Mouse (Mus musculus) cerebellum, postnatal 36 days (tissue): ENCODE results near the gene Slc6a18.
"Not testable (repeated sequence)": the region's sequence is repeated elsewhere in the genome, so short reads cannot be mapped to it uniquely, and the experiment has no call there.

Experiments used
- DNase-seq, 2 experiments: peaks; one replicate each; pipeline ENCODE4 v3.0.0; 2021 to 2022; ENCODE audit warnings: mixed read lengths in 2 of 2

Slc6a18 gene

DNA sequence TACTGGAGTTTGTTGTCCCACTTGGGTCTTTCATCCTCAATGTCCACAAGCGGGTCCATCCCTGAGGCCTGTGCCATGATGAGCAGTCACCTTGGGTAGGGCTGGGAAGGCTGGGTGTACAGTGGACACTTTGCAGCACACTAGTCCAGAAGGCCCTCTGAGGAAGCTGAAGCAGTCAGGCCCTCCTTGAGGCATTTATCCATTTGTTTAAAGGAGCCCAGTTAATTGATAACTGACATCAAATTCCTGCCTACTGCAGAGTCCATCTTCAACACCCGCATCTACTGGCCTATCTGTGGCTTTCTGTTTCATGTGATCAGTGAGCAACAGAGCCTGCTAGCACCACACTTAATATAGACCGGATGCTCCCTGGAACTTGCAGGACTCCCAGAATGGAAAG lies at the start of gene Slc6a18:
Gene Slc6a18 (minus strand): TSS at position 171 of the 400 bp plus-strand sequence.
- DNase-seq = no peak

DNA sequence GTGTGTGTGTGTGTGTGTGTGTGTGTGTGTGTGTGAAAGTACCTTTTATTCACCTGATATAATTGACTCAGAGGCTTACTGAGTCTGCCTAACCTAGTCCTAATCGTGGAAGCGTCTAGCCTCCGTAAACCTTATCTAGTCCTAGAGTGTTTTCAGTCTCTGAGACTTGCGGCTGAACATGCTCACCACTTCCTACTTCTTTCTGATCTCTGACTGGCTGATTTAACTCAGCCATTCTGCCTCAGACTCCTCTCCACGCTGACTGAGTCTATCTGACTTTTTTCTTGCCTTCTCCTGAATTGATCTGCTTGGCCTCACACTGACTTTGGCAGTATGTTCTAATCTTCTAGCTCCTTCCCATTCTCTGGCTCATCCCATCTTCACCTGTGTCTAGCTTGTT lies 47.5 kb upstream of the Slc6a18 start:
- DNase-seq = no peak

DNA sequence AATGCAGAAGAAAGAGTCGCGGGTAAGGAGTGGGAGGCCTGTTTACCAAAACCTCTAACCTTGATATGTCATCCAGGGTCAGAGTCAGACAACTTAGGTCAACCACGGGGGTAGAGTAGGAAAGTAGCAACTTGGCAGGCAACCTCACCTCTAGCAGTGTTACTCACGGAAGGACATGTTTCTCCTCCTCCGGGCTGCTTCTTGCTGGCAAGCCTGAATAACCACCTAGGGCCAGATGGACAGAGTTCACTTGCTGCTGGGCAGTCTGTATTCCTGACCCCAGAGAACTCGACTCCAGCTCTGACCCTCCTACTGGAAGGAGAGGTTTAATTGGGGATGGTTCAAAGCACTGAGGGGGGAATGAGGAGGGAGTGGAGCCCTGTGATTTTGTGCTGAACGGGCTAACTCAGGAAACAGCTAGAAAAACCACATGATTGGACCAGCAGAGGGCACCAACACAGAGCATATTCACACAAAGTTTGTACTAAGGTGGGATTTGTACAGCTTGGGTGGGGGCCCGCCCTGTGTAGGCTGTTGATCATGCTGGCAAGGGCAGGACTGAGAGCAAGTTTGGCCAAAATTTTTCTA lies 45.4 kb upstream of the Slc6a18 start:
- peak in 1 of 2 experiments; percentile 8 for DNase-seq

- DNase-seq = no peak
Observed at GRCm38 (mm10) chr13:73720241-73720640, 42.4 kb upstream of the Slc6a18 start.

- DNase-seq = peak; percentile 70 to 84
Observed at GRCm38 (mm10) chr13:73718225-73718624, 40.4 kb upstream of the Slc6a18 start.

DNA sequence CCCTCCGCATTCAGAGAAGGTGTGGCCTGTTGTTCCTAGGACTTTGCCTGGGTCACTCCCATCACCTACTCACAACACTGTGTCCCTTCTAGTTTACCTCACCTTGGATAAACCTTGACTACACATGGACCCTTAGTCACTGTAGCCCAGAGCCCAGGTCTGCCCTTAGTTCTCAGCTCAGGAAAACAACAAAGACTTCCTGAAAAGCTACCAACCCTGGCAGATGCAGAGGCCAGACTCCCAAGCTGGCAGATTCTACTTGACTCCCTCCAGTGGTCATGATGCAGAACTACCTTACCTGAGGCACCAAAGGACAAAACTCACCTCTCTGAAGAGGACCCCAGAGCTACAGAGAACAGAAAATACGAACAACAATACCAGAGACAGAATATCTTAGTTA lies 36.2 kb upstream of the Slc6a18 start:
- no peak for DNase-seq

DNA sequence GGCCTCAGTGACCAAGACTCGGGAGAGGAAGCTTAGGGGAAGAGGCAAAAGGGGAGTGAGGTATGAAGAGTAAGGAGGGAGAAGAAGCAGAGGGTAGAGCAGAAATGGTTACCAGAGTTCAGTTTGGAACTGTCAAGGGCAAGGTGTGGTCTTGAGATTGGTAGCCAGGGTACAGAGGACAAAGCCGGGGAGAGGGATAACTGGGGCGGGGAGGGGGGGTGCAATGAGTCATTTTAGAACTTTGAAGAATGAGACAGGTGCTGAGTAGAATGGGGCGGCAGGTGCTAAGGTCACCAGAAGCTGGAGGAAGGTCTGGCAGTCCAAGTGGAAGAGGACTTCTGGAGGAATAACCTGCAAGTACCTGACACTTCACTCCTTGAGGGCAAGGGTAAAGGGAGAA lies 35.4 kb upstream of the Slc6a18 start:
- DNase-seq = no peak

DNA sequence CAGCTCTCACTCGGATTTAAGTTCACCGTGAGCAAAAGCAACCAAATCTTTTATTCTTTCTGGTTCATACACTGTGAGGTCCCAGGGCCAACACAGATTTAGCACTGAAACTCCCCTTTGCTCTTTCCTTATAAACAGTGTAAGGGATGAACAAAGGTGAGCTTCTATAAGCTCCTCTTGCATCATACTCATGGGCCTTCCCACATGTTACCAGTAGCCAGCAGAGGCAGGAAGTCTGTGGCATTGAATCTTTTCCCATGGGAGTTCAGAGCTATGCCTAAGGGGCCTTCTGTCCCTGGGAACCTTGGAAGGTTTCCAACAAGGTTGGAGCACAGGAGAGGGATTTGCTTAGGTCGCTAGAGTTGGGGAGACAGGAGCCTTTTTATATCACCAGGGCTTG lies 34.4 kb upstream of the Slc6a18 start:
- no peak for DNase-seq

DNA sequence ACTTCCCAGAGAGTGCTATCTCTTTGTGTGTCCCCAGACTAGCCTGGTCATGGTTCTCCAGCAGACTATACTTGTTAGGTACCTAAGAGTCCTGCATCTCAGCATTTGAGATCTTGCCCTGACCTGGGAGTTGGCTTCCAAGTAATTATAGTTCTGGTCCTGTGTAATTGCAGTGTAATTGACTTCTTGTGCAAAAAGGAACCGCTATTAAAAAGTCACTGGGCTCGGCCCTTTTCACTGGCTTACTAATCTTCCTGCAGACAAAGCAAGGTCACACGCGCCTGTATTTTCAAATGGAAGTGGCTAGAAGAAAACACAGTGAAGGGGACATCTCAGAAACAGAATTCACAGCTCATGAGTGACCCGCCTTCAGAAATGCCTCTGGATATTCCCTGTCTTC lies 34.0 kb upstream of the Slc6a18 start:
- no peak for DNase-seq

GRCm38 (mm10) chr13:73711221-73711620 lies 33.4 kb upstream of the Slc6a18 start:
- no peak for DNase-seq

- DNase-seq = no peak
Observed at GRCm38 (mm10) chr13:73709491-73709890, 31.7 kb upstream of the Slc6a18 start.

- DNase-seq = no peak
Observed at GRCm38 (mm10) chr13:73704694-73705325, 27.0 kb upstream of the Slc6a18 start, which contains the start of gene Slc6a19. Gene Slc6a19 (minus strand): TSS chr13:73704865.

DNA sequence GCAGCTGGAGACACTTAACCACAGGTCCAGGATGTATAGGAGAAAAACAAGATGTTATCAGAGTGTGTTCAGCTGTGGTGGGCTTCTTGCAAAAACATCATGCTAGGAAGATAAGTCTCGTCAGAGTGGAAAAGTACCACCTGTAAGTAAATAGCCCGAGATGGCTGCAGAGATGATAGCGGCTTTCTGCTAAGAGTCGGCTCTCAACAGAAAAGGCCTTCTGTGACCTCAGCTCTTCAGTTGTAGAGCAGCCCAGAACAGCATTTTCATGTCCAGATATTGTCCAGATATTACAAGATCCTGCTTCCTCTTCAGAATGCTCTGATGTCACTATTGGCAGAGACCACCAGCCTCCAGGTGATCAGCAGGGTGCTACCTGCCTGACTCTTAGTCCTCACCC lies 25.7 kb upstream of the Slc6a18 start:
- DNase-seq = not testable (repeated sequence)

DNA sequence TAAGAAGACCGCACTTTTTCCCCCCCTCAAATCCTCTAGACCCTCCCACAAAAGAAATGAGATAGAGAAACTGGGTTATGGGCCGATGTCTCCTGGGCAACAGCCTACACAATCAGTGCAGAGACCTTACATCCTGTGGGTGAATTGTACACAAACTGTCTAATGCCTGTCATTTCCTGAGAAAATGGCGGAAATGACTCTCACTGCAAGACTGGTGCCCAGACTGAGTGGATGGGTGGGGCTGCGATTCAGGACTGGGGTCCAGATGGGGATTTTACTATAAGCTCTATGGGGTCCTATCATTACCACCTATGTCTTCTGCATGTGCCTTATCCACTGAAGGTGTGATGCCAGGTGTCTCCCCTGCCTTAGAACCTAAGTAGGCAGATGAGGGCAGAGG lies 25.0 kb upstream of the Slc6a18 start:
- no peak for DNase-seq

DNA sequence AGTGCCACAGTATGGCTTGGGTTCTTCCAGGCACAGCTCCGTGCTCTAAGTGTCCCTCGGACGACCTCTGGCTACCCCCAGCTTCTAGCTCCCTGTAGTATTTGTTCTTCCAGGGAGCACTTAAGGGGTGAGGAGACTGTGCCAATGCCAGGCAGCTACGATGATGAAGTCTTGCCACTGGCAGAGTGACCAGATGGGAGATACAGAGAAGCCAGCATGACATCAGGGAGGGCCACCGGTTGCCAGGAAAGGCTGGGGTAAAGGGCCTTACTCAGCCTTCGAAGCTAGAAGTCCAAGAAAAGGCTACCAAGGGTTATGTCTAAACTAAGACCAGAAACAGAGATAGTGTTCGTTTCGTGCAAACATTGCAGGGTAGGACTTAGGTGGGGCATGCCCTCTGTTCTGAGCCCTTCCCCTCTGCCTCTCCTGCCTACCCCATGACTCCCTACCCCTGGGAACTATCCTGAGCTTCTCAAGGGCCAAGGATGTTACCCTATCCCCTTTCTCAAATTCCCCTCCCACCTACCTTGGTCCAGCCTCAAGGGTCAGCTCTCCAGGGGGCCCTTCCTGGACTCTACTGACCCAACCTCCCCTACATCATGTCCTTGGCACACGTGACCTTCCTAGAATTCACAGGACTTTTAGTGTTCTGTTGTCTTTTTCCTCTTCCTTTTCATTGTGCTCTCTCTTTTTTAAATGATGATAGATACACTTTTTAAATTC lies 23.5 kb upstream of the Slc6a18 start:
- DNase-seq = peak; percentile 9 to 10

DNA sequence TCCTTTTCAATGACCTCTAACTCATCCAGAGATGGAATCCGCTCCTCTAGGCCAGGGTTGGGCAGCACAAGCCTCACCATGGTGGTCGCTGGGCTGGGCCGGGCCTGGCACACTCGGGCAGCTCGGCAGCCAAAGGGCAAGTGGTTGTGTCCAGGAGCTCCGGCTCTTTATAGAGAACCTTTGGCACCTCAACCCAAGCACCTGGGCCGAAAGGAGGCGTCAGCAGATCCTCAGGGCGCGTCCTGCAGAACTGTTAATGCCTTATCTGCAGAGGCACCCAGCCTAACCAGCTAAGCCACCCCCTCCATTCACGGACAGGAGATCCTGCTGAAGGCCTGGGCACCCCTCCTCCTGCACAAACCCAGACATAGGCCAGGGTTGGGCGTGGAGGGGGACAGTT lies 22.7 kb upstream of the Slc6a18 start:
- no peak for DNase-seq

- DNase-seq = no peak
Observed at GRCm38 (mm10) chr13:73699714-73700113, 21.9 kb upstream of the Slc6a18 start.

GRCm38 (mm10) chr13:73696529-73696928 lies 18.7 kb upstream of the Slc6a18 start:
- DNase-seq = no peak

- no peak for DNase-seq
Observed at GRCm38 (mm10) chr13:73694972-73695371, 17.1 kb upstream of the Slc6a18 start.

DNA sequence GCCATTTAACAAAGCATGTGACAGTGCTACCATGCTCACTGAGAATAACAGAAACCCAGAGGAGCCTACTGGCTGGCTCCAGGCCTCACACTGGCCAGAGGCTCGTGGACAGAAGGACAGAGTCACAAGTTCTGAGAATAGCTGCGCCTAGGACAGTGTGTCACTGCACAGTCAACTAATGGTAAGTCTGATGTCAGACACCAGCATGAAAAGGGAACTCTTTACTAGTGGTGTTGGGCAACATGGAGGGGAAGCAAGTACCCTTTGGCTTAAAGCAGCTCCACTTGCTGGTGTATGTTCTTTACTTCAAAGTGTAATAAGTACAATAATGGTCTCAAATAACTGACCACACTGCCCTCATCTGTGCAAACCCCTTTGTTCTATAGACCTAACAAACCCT lies 15.5 kb upstream of the Slc6a18 start:
- DNase-seq = no peak

GRCm38 (mm10) chr13:73692249-73692868 lies 14.5 kb upstream of the Slc6a18 start:
- peak; percentile 30 to 36 for DNase-seq

- DNase-seq = no peak
Observed at GRCm38 (mm10) chr13:73688934-73689333, 11.1 kb upstream of the Slc6a18 start.

- DNase-seq = no peak
Observed at GRCm38 (mm10) chr13:73687601-73688000, 9.8 kb upstream of the Slc6a18 start.

GRCm38 (mm10) chr13:73685502-73685901 lies 7.7 kb upstream of the Slc6a18 start:
- DNase-seq = no peak
